Mouse (Mus musculus): ENCODE measurements around the gene Dmpk.

- TF ChIP-seq CTCF (IDR thresholded peaks at IDR 0.05; ENCODE audit: extremely low read depth, insufficient read depth, insufficient read length, insufficient replicate concordance) (no peak), POLR2A (IDR thresholded peaks at IDR 0.05; ENCODE audit: low read depth, low read length) (no peak)
Measured at GRCm38 (mm10) chr7:19077761-19078160, 5.9 kb upstream of the Dmpk start.
